Mouse (Mus musculus): ENCODE measurements around the gene Wars2.

Gene Wars2

GRCm38 (mm10) chr3:99183355-99184016 is 42.6 kb downstream of the Wars2 start:
- intact Hi-C loops (cut with DNase I): no loop called here

- intact Hi-C loops (cut with DNase I): no loop called here
Observed at GRCm38 (mm10) chr3:99184373-99184772, 43.5 kb downstream of the Wars2 start.

GRCm38 (mm10) chr3:99188097-99188496 is 47.2 kb downstream of the Wars2 start:
- intact Hi-C loops (cut with DNase I): no loop called here

GRCm38 (mm10) chr3:99193576-99193975 is 52.7 kb downstream of the Wars2 start:
- intact Hi-C loops (cut with DNase I): no loop called here

GRCm38 (mm10) chr3:99203331-99203730 is 62.5 kb downstream of the Wars2 start:
- intact Hi-C loops (cut with DNase I): no loop called here

- intact Hi-C loops (cut with DNase I): no loop called here
Observed at GRCm38 (mm10) chr3:99208416-99208815, 67.5 kb downstream of the Wars2 start.

GRCm38 (mm10) chr3:99211105-99211698 is 70.3 kb downstream of the Wars2 start:
- intact Hi-C loops (cut with DNase I): no loop called here

GRCm38 (mm10) chr3:99227807-99228206 is 86.9 kb downstream of the Wars2 start:
- intact Hi-C loops (cut with DNase I): no loop called here

- intact Hi-C loops (cut with DNase I): loop anchor here (1.0 kb wide), 1 partner anchor 703 kb away; no protein-coding TSS in a partner anchor
Observed at GRCm38 (mm10) chr3:99233393-99234318, 92.8 kb downstream of the Wars2 start.

- intact Hi-C loops (cut with DNase I): loop anchor here (1.0 kb wide), 1 partner anchor 702 kb away; no protein-coding TSS in a partner anchor
Observed at GRCm38 (mm10) chr3:99234319-99234869, 93.5 kb downstream of the Wars2 start.

- intact Hi-C loops (cut with DNase I): no loop called here
Observed at GRCm38 (mm10) chr3:99235116-99235803, 94.4 kb downstream of the Wars2 start.

- intact Hi-C loops (cut with DNase I): no loop called here
Observed at GRCm38 (mm10) chr3:99235804-99236755, 95.2 kb downstream of the Wars2 start.

- intact Hi-C loops (cut with DNase I): no loop called here
Observed at GRCm38 (mm10) chr3:99238691-99239090, 97.8 kb downstream of the Wars2 start.

GRCm38 (mm10) chr3:99239301-99240045 is 98.6 kb downstream of the Wars2 start:
- intact Hi-C loops (cut with DNase I): no loop called here

GRCm38 (mm10) chr3:99240213-99240720 is 99.4 kb downstream of the Wars2 start, which contains the start of gene Tbx15:
Gene Tbx15 (plus strand): TSS chr3:99240381.
- intact Hi-C loops (cut with DNase I): no loop called here

- intact Hi-C loops (cut with DNase I): no loop called here
Observed at GRCm38 (mm10) chr3:99240811-99241738, 100.2 kb downstream of the Wars2 start.

GRCm38 (mm10) chr3:99242481-99242880 is 101.6 kb downstream of the Wars2 start:
- intact Hi-C loops (cut with DNase I): no loop called here

GRCm38 (mm10) chr3:99245341-99245740 is 104.5 kb downstream of the Wars2 start:
- intact Hi-C loops (cut with DNase I): no loop called here

Measured in adrenal gland (tissue).